Mouse (Mus musculus) megakaryocyte, embryonic 14.5 days (primary cell): Measurements from ENCODE around the gene Gm17482.

Source experiments
- FLI1 ChIP-seq: IDR thresholded peaks from 2 replicates; pipeline ENCODE4 v1.6.1; 2012; ENCODE audit warnings: low read length, inconsistent platforms, mixed read lengths
- GATA1 ChIP-seq: IDR thresholded peaks from 3 replicates; pipeline ENCODE4 v1.6.1; 2012; ENCODE audit warnings: mixed read lengths, low read length, inconsistent platforms, borderline replicate concordance

DNA sequence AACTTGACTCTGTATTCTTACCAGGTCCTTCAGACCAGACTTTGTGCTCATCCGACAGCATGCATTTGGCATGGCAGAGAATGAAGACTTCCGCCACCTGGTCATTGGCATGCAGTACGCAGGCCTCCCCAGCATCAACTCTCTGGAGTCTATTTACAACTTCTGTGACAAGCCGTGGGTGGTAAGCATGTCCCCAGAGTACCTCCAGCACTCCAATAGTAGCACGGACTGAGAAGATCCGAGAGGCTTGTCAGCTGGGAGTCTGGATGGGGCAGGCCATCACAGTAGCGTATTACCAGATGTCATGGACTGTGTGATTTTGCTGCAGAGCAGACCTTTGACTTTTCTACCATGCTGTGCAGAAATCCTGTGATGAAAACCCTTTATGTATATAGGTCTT is 12.2 kb downstream of the Gm17482 start:
- TF ChIP-seq GATA1 (no peak), FLI1 (no peak)
